Mouse (Mus musculus): ENCODE results near the gene Acsl6.
"Not testable (repeated sequence)": the region's sequence is repeated elsewhere in the genome, so short reads cannot be mapped to it uniquely, and the experiment has no call there.

Acsl6 gene

GRCm38 (mm10) chr11:54396686-54397085 is 93.1 kb downstream of the Acsl6 start:
- no peak for DNase-seq

- no peak for DNase-seq
These were observed 94.5 kb downstream of the Acsl6 start for GRCm38 (mm10) chr11:54398058-54398457.

- DNase-seq: not testable (repeated sequence)
These were observed 97.2 kb downstream of the Acsl6 start for GRCm38 (mm10) chr11:54400803-54401202.

- DNase-seq: no peak
These were observed 101.3 kb downstream of the Acsl6 start for GRCm38 (mm10) chr11:54404885-54405284.

- DNase-seq: no peak
These were observed 103.4 kb downstream of the Acsl6 start for GRCm38 (mm10) chr11:54406930-54407546.

GRCm38 (mm10) chr11:54410612-54411011 is 107.0 kb downstream of the Acsl6 start:
- no peak for DNase-seq

GRCm38 (mm10) chr11:54413017-54413416 is 109.4 kb downstream of the Acsl6 start:
- DNase-seq: no peak
